Mouse (Mus musculus) MEL (cell line): ENCODE results near the gene Huwe1.

Experiments used
- CTCF ChIP-seq, 3 experiments: IDR thresholded peaks in 2 of 3; conservative IDR thresholded peaks in 1 of 3; 2 replicates each; pipeline ENCODE4 v1.5.1; 2011 to 2012; ENCODE audit warnings: low read length in 3 of 3, low read depth in 2 of 3, mild to moderate bottlenecking in 2 of 3, improper control_type of control experiment in 1 of 3, inconsistent platforms in 1 of 3, mixed read lengths in 1 of 3, moderate library complexity in 1 of 3; ENCODE audit not compliant: control insufficient read depth in 1 of 3, insufficient read depth in 1 of 3, poor library complexity in 1 of 3, severe bottlenecking in 1 of 3
- E2F4 ChIP-seq: IDR thresholded peaks from 2 replicates; pipeline ENCODE4 v1.6.1; 2011; ENCODE audit warnings: low read depth, low read length, improper control_type of control experiment, borderline replicate concordance
- EP300 ChIP-seq, 2 experiments: IDR thresholded peaks; 2 replicates each; pipeline ENCODE4 v1.6.1; 2011; ENCODE audit warnings: improper control_type of control experiment in 2 of 2, low read length in 2 of 2, low read depth in 1 of 2, mild to moderate bottlenecking in 1 of 2
- ETS1 ChIP-seq: IDR thresholded peaks from 2 replicates; pipeline ENCODE4 v1.6.1; 2012; ENCODE audit warnings: low read depth, mild to moderate bottlenecking, inconsistent platforms, low read length, improper control_type of control experiment, moderate library complexity
- MAX ChIP-seq: IDR thresholded peaks from 2 replicates; pipeline ENCODE4 v1.6.1; 2011; ENCODE audit warnings: low read length, improper control_type of control experiment
- MYB ChIP-seq: IDR thresholded peaks from 2 replicates; pipeline ENCODE4 v1.6.1; 2011; ENCODE audit warnings: mild to moderate bottlenecking, low read depth, low read length, improper control_type of control experiment
- USF1 ChIP-seq: IDR thresholded peaks from 2 replicates; pipeline ENCODE4 v1.6.1; 2014; ENCODE audit warnings: low read depth, mild to moderate bottlenecking, inconsistent platforms, low read length, improper control_type of control experiment, moderate library complexity
- ZC3H11A ChIP-seq: IDR thresholded peaks from 2 replicates; pipeline ENCODE4 v1.6.1; 2012; ENCODE audit warnings: low read depth, mild to moderate bottlenecking, inconsistent platforms, low read length, improper control_type of control experiment

DNA sequence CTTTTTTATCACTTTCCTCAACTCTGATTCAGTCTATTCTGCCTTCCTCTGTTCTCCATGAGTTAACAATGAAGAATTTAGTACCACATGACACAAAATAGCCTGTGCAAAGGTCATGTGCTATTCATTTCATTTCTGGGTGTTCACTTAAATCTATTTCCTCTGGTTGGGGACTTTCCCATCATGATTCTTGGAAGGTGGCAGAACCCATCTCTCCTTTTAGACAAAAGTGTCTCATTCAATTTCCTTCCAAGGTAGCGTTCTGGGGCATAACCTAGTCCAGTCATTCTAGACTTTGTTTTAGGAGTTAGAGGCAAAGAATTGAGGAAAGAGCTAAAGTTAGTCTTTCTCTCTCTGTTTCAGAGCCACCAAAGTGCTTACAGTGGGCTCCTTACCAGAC lies 20.3 kb upstream of the Huwe1 start:
- TF ChIP-seq CTCF (IDR thresholded peaks at IDR 0.05 in 2 of 3, conservative IDR thresholded peaks at IDR 0.05 in 1 of 3; ENCODE audit: control insufficient read depth in 1 of 3, insufficient read depth in 1 of 3, low read depth in 2 of 3, low read length in 3 of 3, poor library complexity in 1 of 3, severe bottlenecking in 1 of 3), result no peak
- no peak for TF ChIP-seq ZC3H11A
- TF ChIP-seq E2F4, result no peak
- no peak for TF ChIP-seq MAX
- TF ChIP-seq USF1, result no peak
- TF ChIP-seq MYB, result no peak
- TF ChIP-seq EP300 (IDR thresholded peaks at IDR 0.05; ENCODE audit: low read depth in 1 of 2, low read length in 2 of 2), result no peak
- TF ChIP-seq ETS1, result no peak
